Mouse (Mus musculus): ENCODE data around the gene Ms4a12. TPM values are rescaled to one million over a fixed set of nuclear protein-coding genes. Genes with fewer than 3 reads are reported as not detected.

The Ms4a12 gene
- total and polyA plus RNA-seq, 3 experiments: not detected

Other genes with a start within 250 kb of the Ms4a12 start
- gene Ms4a15, start 239.2 kb downstream of the Ms4a12 start, total RNA-seq (2021): not detected
- gene Ms4a15, start 239.2 kb downstream of the Ms4a12 start, polyA plus RNA-seq (2012; rRNA removed): not detected in 2 replicates
- gene Ms4a18, start 214.4 kb downstream of the Ms4a12 start, total RNA-seq (2021): not detected
- gene Ms4a18, start 214.4 kb downstream of the Ms4a12 start, polyA plus RNA-seq (2012; rRNA removed): not detected in 2 replicates
- gene Ms4a8a, start 151.3 kb downstream of the Ms4a12 start, total RNA-seq (2021): 1 to 10 TPM; 3.5 to 3.9 TPM
- gene Ms4a8a, start 151.3 kb downstream of the Ms4a12 start, polyA plus RNA-seq (2012; rRNA removed): 0.57 and 0.95 TPM in 2 replicates
- gene 1700017D01Rik, start 101.6 kb downstream of the Ms4a12 start, total RNA-seq (2021): not detected
- not detected in 2 replicates for gene 1700017D01Rik, start 101.6 kb downstream of the Ms4a12 start, polyA plus RNA-seq (2012; rRNA removed)
- not detected for gene 1700025F22Rik, start 67.1 kb downstream of the Ms4a12 start, total RNA-seq (2021)
- gene 1700025F22Rik, start 67.1 kb downstream of the Ms4a12 start, polyA plus RNA-seq (2012; rRNA removed): not detected in 2 replicates
- not detected for gene Ms4a13, start 35.7 kb downstream of the Ms4a12 start, total RNA-seq (2021)
- gene Ms4a13, start 35.7 kb downstream of the Ms4a12 start, polyA plus RNA-seq (2012; rRNA removed): not detected in 2 replicates
- under 1 TPM; 0.14 to 0.17 TPM for gene Ms4a1, start 33.8 kb upstream of the Ms4a12 start, total RNA-seq (2021)
- gene Ms4a1, start 33.8 kb upstream of the Ms4a12 start, polyA plus RNA-seq (2012; rRNA removed): 0.03 TPM in 1 of 2 replicates, not detected in the other
- not detected for gene Ms4a5, start 51.4 kb upstream of the Ms4a12 start, total RNA-seq (2021)
- gene Ms4a5, start 51.4 kb upstream of the Ms4a12 start, polyA plus RNA-seq (2012; rRNA removed): not detected in 2 replicates
- gene Ms4a14, start 82.0 kb upstream of the Ms4a12 start, total RNA-seq (2021): under 1 TPM in 1 of 2 experiments, not detected in 1; 0.07 TPM
- 0.09 and 0.12 TPM in 2 replicates for gene Ms4a14, start 82.0 kb upstream of the Ms4a12 start, polyA plus RNA-seq (2012; rRNA removed)
- gene Ms4a7, start 103.7 kb upstream of the Ms4a12 start, total RNA-seq (2021): 1 to 10 TPM; 1.9 TPM
- gene Ms4a7, start 103.7 kb upstream of the Ms4a12 start, polyA plus RNA-seq (2012; rRNA removed): 0.85 and 1.2 TPM in 2 replicates
- 1 to 10 TPM; 4.8 to 5.2 TPM for gene Ms4a4a, start 143.1 kb upstream of the Ms4a12 start, total RNA-seq (2021)
- gene Ms4a4a, start 143.1 kb upstream of the Ms4a12 start, polyA plus RNA-seq (2012; rRNA removed): 0.58 and 0.75 TPM in 2 replicates
- gene Ms4a4c, start 172.3 kb upstream of the Ms4a12 start, total RNA-seq (2021): 1 to 10 TPM; 1.8 to 2.1 TPM
- gene Ms4a4c, start 172.3 kb upstream of the Ms4a12 start, polyA plus RNA-seq (2012; rRNA removed): 0.06 and 0.91 TPM in 2 replicates
- 1 to 10 TPM in 1 of 2 experiments, under 1 TPM in 1; 0.95 to 1.6 TPM for gene Ms4a4b, start 211.1 kb upstream of the Ms4a12 start, total RNA-seq (2021)
- 0.02 and 0.26 TPM in 2 replicates for gene Ms4a4b, start 211.1 kb upstream of the Ms4a12 start, polyA plus RNA-seq (2012; rRNA removed)
- gene Ms4a6c, start 236.9 kb upstream of the Ms4a12 start, total RNA-seq (2021): 10 to 100 TPM; 12.0 to 12.5 TPM
- 1.6 and 1.8 TPM in 2 replicates for gene Ms4a6c, start 236.9 kb upstream of the Ms4a12 start, polyA plus RNA-seq (2012; rRNA removed)

Measured in adrenal gland, adult 2 months (tissue).